Mouse (Mus musculus) heart, embryonic 12.5 days (tissue): ENCODE measurements around the gene Mroh7. TPM values are rescaled to one million over a fixed set of nuclear protein-coding genes. Genes with fewer than 3 reads are reported as not detected.

Source experiments
- ATAC-seq: fragments of 200-750 bp; cut with Nextera tagmentation; 2 replicates; pipeline ENCODE4 v1.8.0; 2017; ENCODE audit warnings: moderate TSS enrichment, moderate library complexity; ENCODE audit not compliant: insufficient number of reproducible peaks, low FRiP score
- H3K27ac ChIP-seq: fragments of 300-500 bp; sonication (generic); 2 replicates; pipeline ENCODE4 v1.5.1; 2016; ENCODE audit warnings: mild to moderate bottlenecking, moderate library complexity; ENCODE audit not compliant: poor library complexity, severe bottlenecking
- H3K27me3 ChIP-seq: fragments of 300-500 bp; sonication (generic); replicated peaks from 2 replicates; pipeline ENCODE4 v1.6.1; 2016; ENCODE audit warnings: mild to moderate bottlenecking, moderate library complexity
- H3K36me3 ChIP-seq: fragments of 300-500 bp; sonication (generic); 2 replicates; pipeline ENCODE4 v1.6.1; 2016; ENCODE audit warnings: mild to moderate bottlenecking, moderate library complexity
- H3K4me1 ChIP-seq: fragments of 300-500 bp; sonication (generic); replicated peaks from 2 replicates; pipeline ENCODE4 v1.6.1; 2016; ENCODE audit warnings: mild to moderate bottlenecking
- H3K4me2 ChIP-seq: fragments of 300-500 bp; sonication (generic); 2 replicates; pipeline ENCODE4 v1.6.1; 2016; ENCODE audit warnings: mild to moderate bottlenecking, moderate library complexity
- H3K4me3 ChIP-seq: fragments of 300-500 bp; sonication (generic); 2 replicates; pipeline ENCODE4 v1.5.1; 2016; ENCODE audit warnings: mild to moderate bottlenecking
- H3K9ac ChIP-seq: fragments of 300-500 bp; sonication (generic); 2 replicates; pipeline ENCODE4 v1.6.1; 2016; ENCODE audit warnings: mild to moderate bottlenecking, moderate library complexity
- H3K9me3 ChIP-seq: fragments of 300-500 bp; sonication (generic); replicated peaks from 2 replicates; pipeline ENCODE4 v1.6.1; 2016; ENCODE audit warnings: mild to moderate bottlenecking, moderate library complexity
- WGBS: fragments of 180-500 bp; shearing (Covaris S2); methylation state at CpG from one replicate; pipeline ENCODE4 v1.1.7; 2016; 5-methylcytosine and 5-hydroxymethylcytosine counted together
- polyA plus RNA-seq: library from polyadenylated mRNA; unstranded; fragments of >200 nt; fragmentation: Nextera tagmentation; extraction: Ambion mirVana; gene quantifications from 2 replicates; pipeline ENCODE4 v1.2.1, GENCODE M21; 2016

The Mroh7 gene
- polyA plus RNA-seq, 1 experiment from 2014 or later, result 0.80 TPM

DNA sequence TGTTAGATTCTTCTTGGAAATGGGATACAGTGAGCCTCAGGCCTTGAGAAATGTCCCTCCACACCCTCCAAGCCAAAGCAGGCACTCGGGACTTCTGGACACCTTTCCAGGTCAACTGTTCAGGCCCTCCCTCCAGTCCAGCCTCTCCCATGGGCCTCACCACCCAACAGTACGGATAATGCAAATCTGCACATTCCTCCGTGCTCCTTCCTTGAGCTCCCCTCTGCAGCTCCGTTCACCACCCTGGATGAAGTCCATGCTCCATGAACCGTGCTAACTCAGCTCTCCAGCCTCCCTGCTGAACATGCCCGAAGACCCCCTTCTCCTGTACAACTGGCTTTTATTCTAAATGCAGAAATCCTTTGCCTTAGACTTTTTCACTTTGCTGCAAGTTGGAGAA is 66.0 kb downstream of the Mroh7 start:
- Histone ChIP-seq H3K9ac (no peak overlapping the region), H3K36me3 (peaks cover 98% of the 10 kb centered on the region), H3K9me3 (no peaks in the 10 kb centered on the region), H3K4me1 (no peaks in the 10 kb centered on the region), H3K27me3 (no peaks in the 10 kb centered on the region), H3K4me2 (no peak overlapping the region), H3K4me3 (no peak overlapping the region), H3K27ac (no peak overlapping the region)
- WGBS, result 87% methylated on average over 6 of the region's 6 CpGs
- ATAC-seq, result no peak

DNA sequence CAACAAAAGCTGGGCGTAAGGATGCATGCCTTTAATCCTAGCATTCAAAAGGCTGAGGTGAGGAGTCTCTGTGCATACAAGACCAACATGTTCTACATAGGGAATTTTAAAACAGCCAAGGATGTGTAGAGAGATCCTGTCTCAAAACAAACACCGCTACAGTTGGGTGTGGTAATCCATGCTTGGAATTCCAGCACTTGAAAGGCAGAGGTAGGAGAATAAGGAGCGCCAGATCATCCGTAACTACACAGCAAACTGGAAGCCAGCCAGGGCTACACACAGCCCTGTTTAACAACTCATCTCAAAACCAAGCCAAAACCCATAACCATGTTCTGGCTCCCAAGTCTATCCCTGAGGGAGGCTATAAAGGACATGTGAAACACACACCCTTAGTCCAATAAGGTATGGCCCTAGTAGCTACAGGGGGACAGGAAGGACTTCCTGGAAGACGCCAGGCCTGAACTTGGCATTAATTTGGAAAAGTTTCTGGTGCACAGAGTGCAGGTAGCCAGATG is 66.7 kb downstream of the Mroh7 start:
- H3K36me3 ChIP-seq, result peaks cover 98% of the 10 kb centered on the region
- WGBS, result 90% methylated on average over 5 of the region's 5 CpGs

DNA sequence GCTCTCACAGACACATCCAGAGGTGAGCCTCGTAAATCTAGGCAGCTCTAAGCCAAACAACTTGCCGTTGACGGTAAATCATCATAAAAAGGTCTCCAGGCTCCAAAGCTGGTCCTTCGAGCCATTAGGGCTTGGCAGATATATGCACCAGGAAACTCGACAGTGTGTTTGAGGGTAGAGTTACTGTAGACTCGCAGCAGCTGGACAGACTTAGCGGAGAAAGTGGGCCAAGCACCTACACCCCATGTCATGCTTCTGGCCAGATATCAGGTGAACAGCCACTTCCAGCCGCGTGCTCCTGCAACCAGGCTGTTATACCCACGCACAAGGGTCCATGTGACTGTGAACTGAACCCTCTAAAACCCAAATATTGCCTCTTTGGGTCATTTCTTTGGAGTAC is 75.0 kb downstream of the Mroh7 start:
- H3K9ac ChIP-seq, result no peak overlapping the region
- no peaks in the 10 kb centered on the region for H3K27me3 ChIP-seq
- H3K4me1 ChIP-seq, result peaks cover 7% of the 10 kb centered on the region
- H3K27ac ChIP-seq, result no peak overlapping the region
- no peak for ATAC-seq
- WGBS, result 88% methylated on average over 10 of the region's 10 CpGs
- H3K4me3 ChIP-seq, result no peak overlapping the region
- H3K9me3 ChIP-seq, result no peaks in the 10 kb centered on the region
- H3K36me3 ChIP-seq, result peaks cover 70% of the 10 kb centered on the region
- H3K4me2 ChIP-seq, result no peak overlapping the region

More for the DNA sequence above, 66.7 kb downstream of the Mroh7 start:
- Histone ChIP-seq H3K27me3 (no peaks in the 10 kb centered on the region), H3K4me3 (no peak overlapping the region), H3K9ac (no peak overlapping the region), H3K4me1 (no peaks in the 10 kb centered on the region), H3K9me3 (no peaks in the 10 kb centered on the region), H3K27ac (no peak overlapping the region), H3K4me2 (no peak overlapping the region)
- ATAC-seq, result no peak

DNA sequence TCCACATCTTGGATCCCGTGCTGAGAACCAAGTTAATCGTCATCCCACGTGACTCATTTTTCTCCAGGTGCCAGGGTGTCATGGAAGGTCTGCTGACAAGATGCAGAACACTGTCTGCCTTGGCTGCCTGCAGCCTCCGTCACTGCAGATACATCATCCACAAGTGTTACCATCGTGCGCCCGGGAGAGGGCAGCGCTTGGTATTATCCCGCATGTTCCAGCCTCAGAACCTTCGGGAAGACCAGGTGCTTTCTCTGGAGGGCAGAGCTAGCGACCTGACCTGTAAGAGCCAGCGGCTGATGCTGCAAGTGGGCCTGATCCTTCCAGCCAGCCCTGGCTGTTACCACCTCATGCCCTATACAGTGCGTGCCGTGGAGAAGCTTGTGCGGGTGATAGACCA is 77.7 kb downstream of the Mroh7 start:
- 87% methylated on average over 15 of the region's 15 CpGs for WGBS
- peaks cover 11% of the 10 kb centered on the region; the same call in 1 of the 2 replicates for H3K27me3 ChIP-seq
- no peak overlapping the region for H3K27ac ChIP-seq
- H3K4me2 ChIP-seq, result no peak overlapping the region
- ATAC-seq, result no peak
- peaks cover 49% of the 10 kb centered on the region for H3K36me3 ChIP-seq
- H3K9ac ChIP-seq, result no peak overlapping the region
- no peaks in the 10 kb centered on the region for H3K9me3 ChIP-seq
- no peak overlapping the region for H3K4me3 ChIP-seq
- peaks cover 7% of the 10 kb centered on the region for H3K4me1 ChIP-seq

DNA sequence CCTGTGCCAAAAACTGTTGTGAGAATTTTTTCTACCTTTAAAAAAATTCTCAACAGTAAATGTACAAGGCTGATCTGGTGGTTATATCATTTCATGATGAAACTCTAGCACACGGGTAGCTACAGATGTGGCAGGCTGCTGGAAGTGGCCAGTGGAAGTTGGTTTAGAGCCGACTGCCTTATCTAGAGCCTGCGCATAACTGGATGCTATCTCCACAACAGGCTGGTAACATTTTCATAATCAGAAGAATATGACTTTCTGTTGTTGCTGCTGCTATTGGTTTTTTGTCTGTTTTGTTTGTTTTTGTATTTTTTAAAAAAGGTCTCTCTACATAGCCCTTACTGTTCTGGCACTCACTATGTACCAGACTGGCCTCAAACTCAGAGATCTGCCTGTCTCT is 78.2 kb downstream of the Mroh7 start:
- peaks cover 11% of the 10 kb centered on the region for H3K27me3 ChIP-seq
- no peak overlapping the region for H3K27ac ChIP-seq
- WGBS, result 81% methylated on average over 3 of the region's 3 CpGs
- peaks cover 7% of the 10 kb centered on the region for H3K4me1 ChIP-seq
- H3K9me3 ChIP-seq, result no peaks in the 10 kb centered on the region
- no peak overlapping the region for H3K4me3 ChIP-seq
- no peak for ATAC-seq
- H3K4me2 ChIP-seq, result no peak overlapping the region
- H3K9ac ChIP-seq, result no peak overlapping the region
- H3K36me3 ChIP-seq, result peaks cover 44% of the 10 kb centered on the region

DNA sequence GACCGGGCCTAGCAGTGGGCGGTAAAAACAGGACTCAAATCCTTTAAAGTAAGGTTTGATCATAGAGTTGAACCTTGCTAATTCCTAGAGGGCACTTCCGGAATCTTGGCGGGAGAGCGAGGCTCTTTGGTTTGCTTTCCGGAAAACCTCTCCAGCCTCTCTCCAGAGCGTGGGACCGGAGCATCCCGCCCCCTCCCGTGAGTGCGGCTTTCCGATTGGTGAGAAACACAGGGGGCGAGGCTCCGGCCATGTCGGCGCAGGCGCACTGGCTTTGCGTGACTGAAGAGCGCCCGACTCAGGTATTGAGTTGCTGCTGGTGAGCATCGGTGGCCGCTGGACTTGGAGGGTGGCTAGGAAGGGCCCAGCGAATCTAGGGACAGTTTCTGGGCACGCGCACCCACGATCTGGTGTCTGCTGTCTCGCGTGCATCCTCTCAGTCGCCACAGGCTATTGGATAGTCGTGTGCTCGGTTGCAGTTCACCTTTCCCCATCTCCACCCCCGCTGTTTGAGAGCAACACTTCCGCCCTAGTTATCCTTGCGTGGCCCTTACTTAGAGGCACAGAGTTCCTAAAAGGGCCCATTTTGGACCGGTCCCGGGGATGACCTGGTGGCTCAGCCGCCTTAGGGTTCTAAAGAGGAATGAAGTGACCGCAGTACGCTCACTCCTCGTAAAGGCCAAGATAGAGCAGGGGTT is 79.7 kb downstream of the Mroh7 start, which contains the start of gene Pars2:
Gene Pars2, plus strand, starts transcription at position 237 of the 695 bp plus-strand sequence.
- Histone ChIP-seq H3K36me3 (peaks cover 30% of the 10 kb centered on the region), H3K27ac (peak within 1 kb of the TSS; percentile 52; the same call in 1 of the 2 replicates), H3K4me2 (peak within 1 kb of the TSS; percentile 81), H3K9ac (peak within 1 kb of the TSS; percentile 83), H3K27me3 (peaks cover 16% of the 10 kb centered on the region), H3K4me3 (peak within 1 kb of the TSS; percentile 72), H3K4me1 (peaks cover 7% of the 10 kb centered on the region), H3K9me3 (no peaks in the 10 kb centered on the region)
- ATAC-seq, result peak; percentile 98
- WGBS, result 4% methylated on average over 40 of the region's 40 CpGs

DNA sequence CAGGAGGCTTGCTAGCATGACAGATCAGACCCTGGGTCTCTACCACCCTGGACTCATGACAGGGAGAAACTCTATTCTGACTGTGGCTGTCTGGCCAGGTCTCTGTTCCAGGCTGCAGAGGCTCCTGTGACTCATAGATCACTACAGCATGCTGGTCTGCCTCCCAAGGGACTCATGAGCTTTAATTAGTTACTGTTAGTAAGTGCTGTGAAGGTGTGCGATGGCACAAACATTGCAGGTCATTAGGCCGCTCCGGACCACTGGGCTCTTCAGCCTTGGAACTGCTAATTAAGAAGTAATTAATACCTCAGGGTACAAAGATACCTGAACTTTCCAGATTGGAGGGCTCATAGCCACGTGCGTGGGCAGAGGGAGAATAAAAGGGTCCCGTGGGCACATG is 83.6 kb downstream of the Mroh7 start:
- peaks cover 18% of the 10 kb centered on the region for H3K4me1 ChIP-seq

DNA sequence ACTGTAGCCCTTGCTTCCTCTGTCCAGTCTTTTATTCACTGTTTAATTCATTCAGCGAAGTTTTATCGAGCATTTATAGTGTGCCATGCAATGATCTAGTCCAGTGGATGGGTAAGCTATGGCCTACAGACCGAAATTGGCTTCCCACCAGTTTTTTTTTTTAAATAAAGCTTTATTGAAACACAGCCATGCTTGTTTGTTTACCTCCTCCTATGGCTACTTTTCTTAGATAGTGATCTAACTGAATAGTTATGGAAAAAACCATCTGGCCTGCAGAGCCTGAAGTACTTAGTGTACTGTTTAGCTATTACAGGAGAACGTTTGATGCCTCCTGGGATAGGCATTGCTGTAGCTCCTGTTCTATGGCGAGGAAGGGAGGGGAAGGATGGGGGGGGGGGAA is 84.9 kb downstream of the Mroh7 start:
- no peak overlapping the region for H3K27ac ChIP-seq
- no peak overlapping the region for H3K4me2 ChIP-seq
- no peak overlapping the region for H3K9ac ChIP-seq
- no peaks in the 10 kb centered on the region for H3K36me3 ChIP-seq
- ATAC-seq, result no peak
- H3K27me3 ChIP-seq, result peaks cover 31% of the 10 kb centered on the region
- H3K9me3 ChIP-seq, result no peaks in the 10 kb centered on the region
- H3K4me3 ChIP-seq, result no peak overlapping the region
- 75% methylated on average over 5 of the region's 5 CpGs for WGBS
- H3K4me1 ChIP-seq, result peaks cover 11% of the 10 kb centered on the region

More for the DNA sequence above, 83.6 kb downstream of the Mroh7 start:
- peaks cover 30% of the 10 kb centered on the region for H3K27me3 ChIP-seq
- H3K9me3 ChIP-seq, result no peaks in the 10 kb centered on the region
- no peak overlapping the region for H3K4me2 ChIP-seq
- 85% methylated on average over 6 of the region's 6 CpGs for WGBS
- no peak overlapping the region for H3K4me3 ChIP-seq
- no peak for ATAC-seq
- no peak overlapping the region for H3K9ac ChIP-seq
- H3K27ac ChIP-seq, result no peak overlapping the region
- no peaks in the 10 kb centered on the region for H3K36me3 ChIP-seq

DNA sequence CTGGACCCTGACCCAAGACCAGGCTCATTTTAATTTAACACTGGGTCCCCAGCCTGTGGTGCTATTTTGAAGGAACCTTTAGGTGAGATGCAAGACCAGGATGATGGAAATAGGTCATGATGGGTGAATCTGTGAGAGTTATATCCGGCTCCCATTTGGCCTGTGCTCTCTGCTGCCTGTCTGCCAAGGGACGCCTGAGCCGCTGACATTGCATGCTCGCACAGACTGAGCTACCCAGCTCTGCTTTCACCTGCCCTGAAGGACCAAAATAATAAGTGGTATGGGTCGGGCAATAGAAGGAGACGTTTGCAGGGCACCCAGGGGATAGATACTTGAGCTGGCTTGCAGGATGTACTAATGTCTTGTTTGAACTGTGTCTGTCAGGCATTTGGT is 86.5 kb downstream of the Mroh7 start:
- Histone ChIP-seq H3K4me1 (peaks cover 11% of the 10 kb centered on the region), H3K27ac (no peak overlapping the region)

DNA sequence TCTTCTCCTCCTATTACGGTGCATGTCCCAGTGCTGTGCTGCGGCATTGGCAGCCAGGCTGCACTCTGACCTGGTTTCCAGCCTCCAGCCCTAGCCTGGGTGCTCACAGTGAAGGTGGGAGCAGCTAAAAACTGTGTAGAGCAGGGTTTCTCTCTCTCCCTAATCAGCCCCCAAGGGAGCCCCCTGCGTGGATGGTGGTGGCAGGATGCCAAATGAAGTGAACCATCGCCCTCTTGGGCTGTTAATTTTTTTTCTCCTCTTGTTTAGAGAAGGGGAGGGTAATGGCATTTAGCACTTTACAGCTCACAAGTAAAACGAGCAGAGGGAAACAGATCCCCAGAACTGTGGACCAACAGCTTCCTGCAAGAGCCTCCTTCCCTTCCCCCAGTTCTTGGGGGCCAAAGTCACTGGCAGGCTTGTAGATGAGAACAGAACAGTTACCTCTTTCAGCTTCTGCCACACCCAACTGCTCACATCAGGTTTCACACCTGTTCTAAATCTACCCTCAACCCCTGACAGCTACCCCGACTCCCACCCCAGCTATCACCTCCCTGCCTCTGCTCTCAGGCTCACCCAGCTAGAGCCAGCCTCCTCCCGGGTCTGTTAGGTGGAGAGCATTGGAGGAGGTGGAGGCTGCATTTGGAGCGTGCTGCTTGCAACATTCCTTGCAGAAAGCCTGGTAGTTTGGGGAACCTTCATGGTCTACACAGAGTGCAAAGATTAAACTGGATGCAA is 87.1 kb downstream of the Mroh7 start:
- peaks cover 11% of the 10 kb centered on the region for H3K4me1 ChIP-seq
- no peaks in the 10 kb centered on the region for H3K9me3 ChIP-seq
- no peak overlapping the region for H3K9ac ChIP-seq
- WGBS, result 16% methylated on average over 8 of the region's 8 CpGs
- H3K36me3 ChIP-seq, result no peaks in the 10 kb centered on the region
- H3K27me3 ChIP-seq, result peaks cover 27% of the 10 kb centered on the region
- H3K27ac ChIP-seq, result 0 out of 2 replicates have a peak overlapping the region, but pooled peaks have one; percentile 0
- no peak overlapping the region; the same call in 1 of the 2 replicates for H3K4me2 ChIP-seq
- H3K4me3 ChIP-seq, result no peak overlapping the region
- no peak for ATAC-seq

More for the DNA sequence above, 86.5 kb downstream of the Mroh7 start:
- no peaks in the 10 kb centered on the region for H3K36me3 ChIP-seq
- no peak overlapping the region for H3K4me3 ChIP-seq
- no peak for ATAC-seq
- H3K4me2 ChIP-seq, result no peak overlapping the region
- WGBS, result 68% methylated on average over 6 of the region's 6 CpGs
- no peaks in the 10 kb centered on the region for H3K9me3 ChIP-seq
- no peak overlapping the region for H3K9ac ChIP-seq
- peaks cover 31% of the 10 kb centered on the region for H3K27me3 ChIP-seq

DNA sequence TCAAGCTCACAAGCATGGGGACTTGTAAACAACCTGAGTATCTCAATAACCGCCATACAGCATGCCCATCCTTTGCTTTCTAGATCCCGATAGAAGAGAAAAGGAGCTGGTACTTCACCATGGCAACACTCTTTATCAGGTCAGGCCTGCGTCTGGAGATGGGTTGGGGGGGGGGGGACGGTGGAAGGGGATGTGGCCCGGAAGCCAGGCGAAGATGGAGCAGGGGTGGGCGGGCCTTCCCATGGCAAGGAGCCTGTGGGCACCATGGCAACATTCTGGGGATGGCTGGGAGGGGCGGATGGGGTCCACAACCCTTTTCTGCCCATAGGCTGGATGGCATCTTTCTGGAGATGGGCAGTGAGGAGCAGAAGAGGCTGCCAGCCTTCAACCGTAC is 96.6 kb downstream of the Mroh7 start:
- 37% methylated on average over 9 of the region's 9 CpGs for WGBS
- H3K27me3 ChIP-seq, result peaks cover 52% of the 10 kb centered on the region

More for the DNA sequence above, 96.6 kb downstream of the Mroh7 start:
- H3K27ac ChIP-seq, result peak overlapping the region; percentile 55; the same call in 1 of the 2 replicates
- ATAC-seq, result no peak
- H3K4me2 ChIP-seq, result no peak overlapping the region
- H3K36me3 ChIP-seq, result no peaks in the 10 kb centered on the region
- H3K4me1 ChIP-seq, result 0 out of 2 replicates have a peak, but pooled peaks cover 5% of the 10 kb centered on the region
- H3K9ac ChIP-seq, result no peak overlapping the region
- no peaks in the 10 kb centered on the region for H3K9me3 ChIP-seq
- no peak overlapping the region for H3K4me3 ChIP-seq
